Mouse (Mus musculus): ENCODE results near the gene Oasl2. TPM values are rescaled to one million over a fixed set of nuclear protein-coding genes. Genes with fewer than 3 reads are reported as not detected.
"Not testable (repeated sequence)": the region's sequence is repeated elsewhere in the genome, so short reads cannot be mapped to it uniquely, and the experiment has no call there.

Gene Oasl2
- total RNA-seq (2014; fragmentation: Nextera tagmentation) (not detected in 2 replicates), total RNA-seq (2017) (0.29 and 0.33 TPM in 2 replicates), polyA plus RNA-seq (2012) (not detected in 2 replicates)

GRCm38 (mm10) chr5:114896688-114897373 is at the start of gene Oasl2:
Oasl2 (plus strand) TSS chr5:114896936.
- H3K9me3 ChIP-seq (replicated peaks) = no peaks in the 10 kb centered on the region
- no peak for DNase-seq (ENCODE audit: low spot score)
- H3K36me3 ChIP-seq (replicated peaks) = no peaks in the 10 kb centered on the region
- peaks cover 8% of the 10 kb centered on the region; the same call in 1 of the 2 replicates for H3K4me1 ChIP-seq (ENCODE audit: insufficient read depth, low read depth, low read length)
- ATAC-seq (ENCODE audit: extremely low read depth, insufficient number of reproducible peaks, low FRiP score, poor library complexity, severe bottlenecking) = no peak
- H3K4me3 ChIP-seq (ENCODE audit: low read depth, low read length) = no peak within 1 kb of the TSS
- no peak for TF ChIP-seq GATA1 (IDR thresholded peaks at IDR 0.05; ENCODE audit: borderline replicate concordance, low read length)
- H3K27me3 ChIP-seq (ENCODE audit: insufficient read depth, low read length) = peaks cover 36% of the 10 kb centered on the region

- no peak for TF ChIP-seq GATA2 (IDR thresholded peaks at IDR 0.05; ENCODE audit: borderline replicate concordance, low read depth, low read length)
- no peak for TF ChIP-seq TAL1 (conservative IDR thresholded peaks at IDR 0.05; ENCODE audit: low read depth, low read length)
- TF ChIP-seq POLR2AphosphoS5 (IDR thresholded peaks at IDR 0.05; ENCODE audit: insufficient replicate concordance, low read depth, low read length) = no peak
- no peak for TF ChIP-seq CTCF (IDR thresholded peaks at IDR 0.05; ENCODE audit: low read depth, low read length)
- TF ChIP-seq GATA1 (IDR thresholded peaks at IDR 0.05; ENCODE audit: borderline replicate concordance, low read length) = no peak
- peaks cover 7% of the 10 kb centered on the region for H3K4me1 ChIP-seq (ENCODE audit: insufficient read depth, low read depth, low read length)
- H3K27me3 ChIP-seq (ENCODE audit: insufficient read depth, low read length) = peaks cover 51% of the 10 kb centered on the region
- DNase-seq (ENCODE audit: low spot score) (no peak), ATAC-seq (ENCODE audit: extremely low read depth, insufficient number of reproducible peaks, low FRiP score, poor library complexity, severe bottlenecking) (no peak)
- no peak overlapping the region for H3K4me3 ChIP-seq (ENCODE audit: low read depth, low read length)
- H3K36me3 ChIP-seq (replicated peaks) = no peaks in the 10 kb centered on the region
- H3K9me3 ChIP-seq (replicated peaks) = no peaks in the 10 kb centered on the region
Measured at GRCm38 (mm10) chr5:114851565-114852236, 45.0 kb upstream of the Oasl2 start.

GRCm38 (mm10) chr5:114853364-114853763 is 43.4 kb upstream of the Oasl2 start, which contains the start of gene 4930519G04Rik:
4930519G04Rik (plus strand) TSS chr5:114853664.
- not testable (repeated sequence) for H3K36me3 ChIP-seq (replicated peaks); H3K9me3 ChIP-seq (replicated peaks); H3K4me3 ChIP-seq (ENCODE audit: low read depth, low read length); DNase-seq (ENCODE audit: low spot score); ATAC-seq (ENCODE audit: extremely low read depth, insufficient number of reproducible peaks, low FRiP score, poor library complexity, severe bottlenecking); H3K4me1 ChIP-seq (ENCODE audit: insufficient read depth, low read depth, low read length)
- peaks cover 50% of the 10 kb centered on the region for H3K27me3 ChIP-seq (ENCODE audit: insufficient read depth, low read length)

GRCm38 (mm10) chr5:114858582-114858981 is 38.2 kb upstream of the Oasl2 start, which contains the start of gene Gm9936:
Gm9936 (minus strand) TSS chr5:114858682.
- no peak for TF ChIP-seq POLR2AphosphoS5 (IDR thresholded peaks at IDR 0.05; ENCODE audit: insufficient replicate concordance, low read depth, low read length)
- TF ChIP-seq TAL1 (conservative IDR thresholded peaks at IDR 0.05; ENCODE audit: low read depth, low read length) = no peak
- no peak for TF ChIP-seq GATA2 (IDR thresholded peaks at IDR 0.05; ENCODE audit: borderline replicate concordance, low read depth, low read length)
- no peak for TF ChIP-seq GATA1 (IDR thresholded peaks at IDR 0.05; ENCODE audit: borderline replicate concordance, low read length)
- no peak for TF ChIP-seq CTCF (IDR thresholded peaks at IDR 0.05; ENCODE audit: low read depth, low read length)
- Histone ChIP-seq H3K9me3 (replicated peaks) (no peaks in the 10 kb centered on the region), H3K36me3 (replicated peaks) (no peaks in the 10 kb centered on the region), H3K4me1 (ENCODE audit: insufficient read depth, low read depth, low read length) (peaks cover 14% of the 10 kb centered on the region), H3K4me3 (ENCODE audit: low read depth, low read length) (no peak within 1 kb of the TSS), H3K27me3 (ENCODE audit: insufficient read depth, low read length) (peaks cover 62% of the 10 kb centered on the region)
- DNase-seq (ENCODE audit: low spot score) = no peak
- ATAC-seq (ENCODE audit: extremely low read depth, insufficient number of reproducible peaks, low FRiP score, poor library complexity, severe bottlenecking) = no peak

- Histone ChIP-seq H3K4me3 (ENCODE audit: low read depth, low read length) (no peak overlapping the region), H3K27me3 (ENCODE audit: insufficient read depth, low read length) (peaks cover 60% of the 10 kb centered on the region), H3K36me3 (replicated peaks) (no peaks in the 10 kb centered on the region), H3K4me1 (ENCODE audit: insufficient read depth, low read depth, low read length) (peaks cover 14% of the 10 kb centered on the region), H3K9me3 (replicated peaks) (no peaks in the 10 kb centered on the region)
- TF ChIP-seq CTCF (IDR thresholded peaks at IDR 0.05; ENCODE audit: low read depth, low read length) (peak; percentile 52; the same call in 1 of the 2 replicates), GATA1 (IDR thresholded peaks at IDR 0.05; ENCODE audit: borderline replicate concordance, low read length) (no peak)
- DNase-seq (ENCODE audit: low spot score) (peak; percentile 14), ATAC-seq (ENCODE audit: extremely low read depth, insufficient number of reproducible peaks, low FRiP score, poor library complexity, severe bottlenecking) (no peak)
Measured at GRCm38 (mm10) chr5:114859253-114859652, 37.5 kb upstream of the Oasl2 start.

- no peak for ATAC-seq (ENCODE audit: extremely low read depth, insufficient number of reproducible peaks, low FRiP score, poor library complexity, severe bottlenecking)
Measured at GRCm38 (mm10) chr5:114861730-114862129, 35.0 kb upstream of the Oasl2 start.

More at GRCm38 (mm10) chr5:114861730-114862129, 35.0 kb upstream of the Oasl2 start:
- Histone ChIP-seq H3K36me3 (replicated peaks) (no peaks in the 10 kb centered on the region), H3K4me1 (ENCODE audit: insufficient read depth, low read depth, low read length) (peaks cover 7% of the 10 kb centered on the region), H3K27me3 (ENCODE audit: insufficient read depth, low read length) (peaks cover 67% of the 10 kb centered on the region), H3K4me3 (ENCODE audit: low read depth, low read length) (no peak overlapping the region), H3K9me3 (replicated peaks) (no peaks in the 10 kb centered on the region)
- DNase-seq (ENCODE audit: low spot score) = no peak
- TF ChIP-seq GATA1 (IDR thresholded peaks at IDR 0.05; ENCODE audit: borderline replicate concordance, low read length) (no peak), TAL1 (conservative IDR thresholded peaks at IDR 0.05; ENCODE audit: low read depth, low read length) (no peak), GATA2 (IDR thresholded peaks at IDR 0.05; ENCODE audit: borderline replicate concordance, low read depth, low read length) (no peak), POLR2AphosphoS5 (IDR thresholded peaks at IDR 0.05; ENCODE audit: insufficient replicate concordance, low read depth, low read length) (no peak), CTCF (IDR thresholded peaks at IDR 0.05; ENCODE audit: low read depth, low read length) (no peak)
